Mouse (Mus musculus): ENCODE data around the gene Hhat.

- TF ChIP-seq NELFE (IDR thresholded peaks at IDR 0.05; ENCODE audit: low read depth, low read length), result no peak
- no peak for TF ChIP-seq CTCF (IDR thresholded peaks at IDR 0.05 in 2 of 3, conservative IDR thresholded peaks at IDR 0.05 in 1 of 3; ENCODE audit: control insufficient read depth in 1 of 3, insufficient read depth in 1 of 3, low read depth in 2 of 3, low read length in 3 of 3, poor library complexity in 1 of 3, severe bottlenecking in 1 of 3)
- no peak for TF ChIP-seq ZKSCAN1 (IDR thresholded peaks at IDR 0.05; ENCODE audit: low read depth, low read length)
- no peak for TF ChIP-seq CHD1 (IDR thresholded peaks at IDR 0.05; ENCODE audit: low read depth, low read length)
- no peak for TF ChIP-seq MAFK (IDR thresholded peaks at IDR 0.05; ENCODE audit: borderline replicate concordance, low read depth, low read length)
- TF ChIP-seq USF1 (IDR thresholded peaks at IDR 0.05; ENCODE audit: low read depth, low read length), result no peak
- no peak for TF ChIP-seq MYB (IDR thresholded peaks at IDR 0.05; ENCODE audit: low read depth, low read length)
- no peak for TF ChIP-seq ZC3H11A (IDR thresholded peaks at IDR 0.05; ENCODE audit: low read depth, low read length)
- TF ChIP-seq GATA1 (IDR thresholded peaks at IDR 0.05; ENCODE audit: low read depth, low read length), result no peak
- TF ChIP-seq POLR2A (IDR thresholded peaks at IDR 0.05; ENCODE audit: control insufficient read depth in 1 of 2, insufficient read depth in 1 of 2, low read depth in 1 of 2, low read length in 2 of 2, poor library complexity in 1 of 2), result no peak
- TF ChIP-seq E2F4 (IDR thresholded peaks at IDR 0.05; ENCODE audit: borderline replicate concordance, low read depth, low read length), result no peak
- TF ChIP-seq GABPA (IDR thresholded peaks at IDR 0.05; ENCODE audit: low read depth, low read length), result no peak
- no peak for TF ChIP-seq TAL1 (IDR thresholded peaks at IDR 0.05; ENCODE audit: low read length)
- no peak for TF ChIP-seq ELF1 (IDR thresholded peaks at IDR 0.05; ENCODE audit: low read depth, low read length)
Measured at GRCm38 (mm10) chr1:192650586-192650985, 120.4 kb downstream of the Hhat start.

Measured in MEL (cell line).